Mouse (Mus musculus): Measurements from ENCODE around the gene Pakap. TPM values are rescaled to one million over a fixed set of nuclear protein-coding genes. Genes with fewer than 3 reads are reported as not detected.

The Pakap gene
- total RNA-seq, 2 experiments from 2014 or later, result 37.4 to 44.3 TPM

Other genes starting within 250 kb of the Pakap start
- 10 to 100 TPM; 13.9 to 14.8 TPM for gene Palm2, start 133.9 kb upstream of the Pakap start, total RNA-seq (2021)
- gene Akap2, start 149.5 kb downstream of the Pakap start, total RNA-seq (2021), result 10 to 100 TPM; 84.4 to 96.1 TPM